Comparison of ENCODE assay signal across 9 mouse cellular contexts in genomic region chr2:28192821-28193689, GRCm38 (mm10). TPM values are rescaled to one million over a fixed set of nuclear protein-coding genes. Genes with fewer than 3 reads are reported as not detected.
DNase-seq lines count a peak whose midpoint lies in the region; ATAC-seq and TF ChIP-seq lines count a peak whose summit lies in the region.
"Had no signal": no experiment of that assay in that cellular context is flagged by ENCODE, and none has a peak within 500 bp of the region (broad histone marks: within the 10 kb centered on the region; RNA-seq: fewer than 3 reads in every experiment).

Gene Olfm1 (plus strand): TSS chr2:28192992.

- no peaks in the 10 kb centered on the region for H3K9me3 ChIP-seq in forebrain, postnatal 0 days (ENCODE audit: low read length)
- no peaks in the 10 kb centered on the region for H3K9me3 ChIP-seq in liver, embryonic 14.5 days (ENCODE audit: control insufficient read depth, low read length)
- no peaks in the 10 kb centered on the region for H3K9me3 ChIP-seq in neural tube, embryonic 11.5 days (ENCODE audit: control insufficient read depth, low read length)
- H3K9me3 ChIP-seq: G1E had no signal

- peaks cover 44% of the 10 kb centered on the region for H3K4me1 ChIP-seq in forebrain, postnatal 0 days (ENCODE audit: insufficient read depth)
- H3K4me1 ChIP-seq in liver, embryonic 14.5 days (replicated peaks; ENCODE audit: control insufficient read depth in 2 of 2, insufficient read depth in 2 of 2, low read length in 1 of 2) = peaks cover 0 to 7% of the 10 kb centered on the region in 2 experiments; a peak in 3 of 4 replicates
- H3K4me1 ChIP-seq in neural tube, embryonic 11.5 days (ENCODE audit: control insufficient read depth, insufficient read depth, low read length) = peaks cover 4% of the 10 kb centered on the region; the same call in 1 of the 2 replicates

- TF ChIP-seq CTCF in forebrain, postnatal 0 days (IDR thresholded peaks at IDR 0.05; ENCODE audit: low read depth) = no peak
- TF ChIP-seq CTCF in liver, embryonic 14.5 days (IDR thresholded peaks at IDR 0.05; ENCODE audit: low read depth) = no peak

- no peaks in the 10 kb centered on the region for H3K36me3 ChIP-seq in forebrain, postnatal 0 days (ENCODE audit: insufficient read depth)
- H3K36me3 ChIP-seq in liver, embryonic 14.5 days (replicated peaks; ENCODE audit: control insufficient read depth, insufficient read depth, low read depth) = no peaks in the 10 kb centered on the region
- no peaks in the 10 kb centered on the region for H3K36me3 ChIP-seq in neural tube, embryonic 11.5 days (ENCODE audit: control insufficient read depth, insufficient read depth, low read length)
- H3K36me3 ChIP-seq: G1E had no signal

- H3K27ac ChIP-seq in forebrain, postnatal 0 days (ENCODE audit: low read depth, low read length) = peak within 1 kb of the TSS; percentile 90
- no peak within 1 kb of the TSS for H3K27ac ChIP-seq in liver, embryonic 14.5 days
- H3K27ac ChIP-seq in neural tube, embryonic 11.5 days (ENCODE audit: low read depth, low read length) = peak within 1 kb of the TSS; percentile 68; the same call in 1 of the 2 replicates

- no peaks in the 10 kb centered on the region for H3K27me3 ChIP-seq in forebrain, postnatal 0 days (ENCODE audit: insufficient read depth, low read length)
- peaks cover 35% of the 10 kb centered on the region for H3K27me3 ChIP-seq in liver, embryonic 14.5 days (ENCODE audit: control insufficient read depth, insufficient read depth, low read length)
- no peaks in the 10 kb centered on the region for H3K27me3 ChIP-seq in neural tube, embryonic 11.5 days (ENCODE audit: control insufficient read depth, insufficient read depth, low read length)

- ATAC-seq in forebrain, postnatal 0 days = peak; percentile 85
- no peak for ATAC-seq in liver, embryonic 14.5 days (ENCODE audit: insufficient read depth)
- ATAC-seq in neural tube, embryonic 11.5 days (ENCODE audit: insufficient read depth, low FRiP score, low TSS enrichment) = peak; percentile 78

- intact Hi-C loops in heart, postnatal 10 days (cut with DNase I) = no loop called here

- DNase-seq in ES-CJ7 (ENCODE audit: low read depth, low spot score) = peak; percentile 30
- DNase-seq in cerebellum, adult 18-20 months = peak; percentile 87 to 90
- DNase-seq in forebrain, postnatal 0 days = peak; percentile 85
- DNase-seq in heart, postnatal 10 days = peak; percentile 67 to 71
- peak; percentile 55 to 69 for DNase-seq in kidney, postnatal 36 days
- DNase-seq in liver, embryonic 14.5 days (ENCODE audit: low read depth in 3 of 3, low spot score in 3 of 3) = no peak
- DNase-seq in neural tube, embryonic 11.5 days (ENCODE audit: low spot score) = peak; percentile 79
- DNase-seq in urinary bladder, postnatal 36 days (ENCODE audit: low spot score in 2 of 2) = peak; percentile 30 to 57

- H3K4me2 ChIP-seq in forebrain, postnatal 0 days (ENCODE audit: low read depth) = peak within 1 kb of the TSS; percentile 73
- H3K4me2 ChIP-seq in liver, embryonic 14.5 days (ENCODE audit: low read depth) = peak within 1 kb of the TSS; percentile 41
- H3K4me2 ChIP-seq in neural tube, embryonic 11.5 days (ENCODE audit: low read depth) = peak within 1 kb of the TSS; percentile 81

- H3K9ac ChIP-seq in forebrain, postnatal 0 days = peak within 1 kb of the TSS; percentile 86
- no peak within 1 kb of the TSS for H3K9ac ChIP-seq in liver, embryonic 14.5 days (replicated peaks)
- peak within 1 kb of the TSS; percentile 80 for H3K9ac ChIP-seq in neural tube, embryonic 11.5 days (ENCODE audit: low read length)

- no peak for TF ChIP-seq EP300 in liver, embryonic 14.5 days (IDR thresholded peaks at IDR 0.05; ENCODE audit: low read depth)

- peak within 1 kb of the TSS; percentile 73 for H3K4me3 ChIP-seq in forebrain, postnatal 0 days (ENCODE audit: low read depth, low read length)
- H3K4me3 ChIP-seq in liver, embryonic 14.5 days (ENCODE audit: insufficient read depth in 1 of 2, low read depth in 2 of 2, low read length in 2 of 2) = peak within 1 kb of the TSS in 1 of 2 experiments; percentile 30; a peak in 2 of 4 replicates
- H3K4me3 ChIP-seq in neural tube, embryonic 11.5 days (ENCODE audit: low read depth, low read length) = peak within 1 kb of the TSS; percentile 64

- whole genome bisulfite sequencing in forebrain, postnatal 0 days = under 1% methylated on average over 73 of the region's 76 CpGs
- 1% methylated on average over 75 of the region's 76 CpGs for WGBS in liver, embryonic 14.5 days (ENCODE audit: insufficient replicate concordance)
- under 1% methylated on average over 74 of the region's 76 CpGs for WGBS in neural tube, embryonic 11.5 days

RNA-seq across cellular contexts. Expression of gene Olfm1, which starts in this region (rescaled TPM):
- total RNA-seq in forebrain, postnatal 0 days (2014; rRNA removed) = 277 and 344 TPM in 2 replicates
- polyA plus RNA-seq in forebrain, postnatal 0 days (2015; fragmentation: Nextera tagmentation; extraction: Ambion mirVana) = 347 and 444 TPM in 2 replicates
- 1 to 10 TPM; 7.7 to 9.4 TPM for total RNA-seq in heart, postnatal 10 days (2021)
- polyA plus RNA-seq in liver, embryonic 14.5 days (2012; rRNA removed) = 2.2 and 2.6 TPM in 2 replicates
- 1.0 and 2.5 TPM in 2 replicates for polyA plus RNA-seq in liver, embryonic 14.5 days (2014; fragmentation: Nextera tagmentation; extraction: Ambion mirVana)
- 111 and 118 TPM in 2 replicates for polyA plus RNA-seq in neural tube, embryonic 11.5 days (2014; fragmentation: Nextera tagmentation; extraction: Ambion mirVana)

Comparison
In these comparisons a context has a peak if more than half of its experiments do, and no peak if none do; other contexts are left out.
1. RNA of gene Olfm1 (total RNA-seq): 277 to 344 TPM in forebrain, postnatal 0 days; 7.7 to 9.4 TPM in heart, postnatal 10 days; every median in the first group is over 10 times any median in the second.
2. RNA of gene Olfm1 (polyA plus RNA-seq): 347 to 444 TPM in forebrain, postnatal 0 days and 111 to 118 TPM in neural tube, embryonic 11.5 days; 1.0 to 2.6 TPM in liver, embryonic 14.5 days; every median in the first group is over 10 times any median in the second.
3. DNase-seq: peak in ES-CJ7 (single experiment), cerebellum, adult 18-20 months (2 of 2), forebrain, postnatal 0 days (single experiment), heart, postnatal 10 days (2 of 2), kidney, postnatal 36 days (2 of 2), neural tube, embryonic 11.5 days (single experiment) and urinary bladder, postnatal 36 days (2 of 2); none in liver, embryonic 14.5 days (0 of 3).
4. Peak in every context shown above with its lines, with median percentiles within 50 percentile points of each other: H3K4me2 ChIP-seq.